Mouse (Mus musculus) stomach, embryonic 16.5 days (tissue): ENCODE measurements around the gene Mgmt. TPM values are rescaled to one million over a fixed set of nuclear protein-coding genes. Genes with fewer than 3 reads are reported as not detected.

ENCODE experiments used
- ATAC-seq: fragments of 200-750 bp; cut with Nextera tagmentation; 2 replicates; pipeline ENCODE4 v1.8.0; 2017; ENCODE audit warnings: moderate number of reproducible peaks, moderate TSS enrichment; ENCODE audit not compliant: insufficient read depth, low FRiP score
- H3K27ac ChIP-seq: fragments of 300-500 bp; sonication (generic); 2 replicates; pipeline ENCODE4 v1.5.1; 2014; ENCODE audit warnings: low read length
- H3K27me3 ChIP-seq: fragments of 300-500 bp; sonication (generic); 2 replicates; pipeline ENCODE4 v1.6.1; 2014; ENCODE audit warnings: low read length, control low read depth, mixed read lengths; ENCODE audit not compliant: control insufficient read depth, insufficient read depth
- H3K36me3 ChIP-seq: fragments of 300-500 bp; sonication (generic); 2 replicates; pipeline ENCODE4 v1.6.1; 2014; ENCODE audit warnings: low read length; ENCODE audit not compliant: control insufficient read depth, insufficient read depth
- H3K4me1 ChIP-seq: fragments of 300-500 bp; sonication (generic); 2 replicates; pipeline ENCODE4 v1.6.1; 2014; ENCODE audit warnings: low read length, control low read depth, mixed read lengths; ENCODE audit not compliant: control insufficient read depth, insufficient read depth
- H3K4me2 ChIP-seq: fragments of 300-500 bp; sonication (generic); 2 replicates; pipeline ENCODE4 v1.6.1; 2014; ENCODE audit warnings: low read depth, low read length, mixed read lengths
- H3K4me3 ChIP-seq: fragments of 300-500 bp; sonication (generic); replicated peaks from 2 replicates; pipeline ENCODE4 v1.5.1; 2014; ENCODE audit warnings: mild to moderate bottlenecking, low read length
- H3K9ac ChIP-seq: fragments of 300-500 bp; sonication (generic); 2 replicates; pipeline ENCODE4 v1.6.1; 2014; ENCODE audit warnings: low read length
- H3K9me3 ChIP-seq: fragments of 300-500 bp; sonication (generic); replicated peaks from 2 replicates; pipeline ENCODE4 v1.6.1; 2016; ENCODE audit warnings: low read length, control low read depth; ENCODE audit not compliant: control insufficient read depth
- WGBS: fragments of 180-500 bp; shearing (Covaris S2); extraction: QIAGEN DNeasy Blood & Tissue Kit; methylation state at CpG from one replicate; pipeline ENCODE4 v1.1.7; 2014; 5-methylcytosine and 5-hydroxymethylcytosine counted together
- polyA plus RNA-seq: library from polyadenylated mRNA; unstranded; fragments of >200 nt; fragmentation: Nextera tagmentation; extraction: Ambion mirVana; gene quantifications from 2 replicates; pipeline ENCODE4 v1.2.1, GENCODE M21; 2015

The Mgmt gene
- polyA plus RNA-seq, 1 experiment from 2014 or later = 7.3 TPM

DNA sequence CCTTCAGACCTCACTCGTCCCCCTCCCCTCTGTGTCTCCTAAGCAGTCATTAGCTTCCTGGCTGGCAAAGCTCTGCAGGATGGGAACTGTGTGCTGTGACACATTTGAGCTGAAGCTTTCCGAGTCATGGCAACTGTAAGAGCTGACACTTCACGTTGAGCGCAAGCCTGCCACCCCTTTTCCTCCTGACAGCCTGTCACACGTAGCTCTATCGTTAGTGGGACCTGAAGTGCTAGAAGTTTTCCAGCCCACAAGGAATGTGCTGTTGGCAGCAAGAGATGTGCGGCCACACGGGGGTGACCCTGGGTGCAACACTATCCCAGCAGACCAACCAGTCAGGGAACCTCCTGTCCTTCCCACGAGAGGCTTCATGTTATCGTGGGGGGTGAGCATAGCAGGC, 51.3 kb downstream of the Mgmt start:
- Histone ChIP-seq H3K9me3 (no peaks in the 10 kb centered on the region), H3K36me3 (no peaks in the 10 kb centered on the region), H3K4me2 (no peak overlapping the region), H3K27me3 (no peaks in the 10 kb centered on the region), H3K27ac (no peak overlapping the region), H3K4me1 (no peaks in the 10 kb centered on the region), H3K4me3 (no peak overlapping the region), H3K9ac (no peak overlapping the region)
- 67% methylated on average over 10 of the region's 10 CpGs for WGBS
- no peak for ATAC-seq

DNA sequence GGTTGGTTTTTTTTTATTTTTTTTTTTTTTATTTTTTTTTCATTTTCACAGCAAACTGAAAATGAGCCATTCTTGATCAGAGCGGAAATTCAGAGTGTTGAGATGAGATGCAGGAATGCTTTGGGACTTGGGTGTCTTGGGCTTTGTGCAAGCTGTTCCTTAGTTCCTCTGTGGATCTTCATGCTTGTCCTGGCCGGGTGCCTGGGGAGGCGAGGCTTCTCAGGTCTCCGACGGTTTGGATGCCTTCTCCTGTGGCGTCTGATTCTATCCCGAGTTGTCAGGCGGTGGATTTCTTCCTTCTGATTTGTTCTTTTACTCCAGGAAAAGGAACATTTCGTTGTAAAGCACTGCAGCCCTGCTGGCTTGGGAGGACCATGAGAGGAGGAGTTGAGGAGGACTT, 51.7 kb downstream of the Mgmt start:
- 64% methylated on average over 9 of the region's 9 CpGs for WGBS
- no peak overlapping the region for H3K4me3 ChIP-seq
- H3K27ac ChIP-seq = peak overlapping the region; percentile 30; the same call in 1 of the 2 replicates
- no peaks in the 10 kb centered on the region for H3K27me3 ChIP-seq
- no peaks in the 10 kb centered on the region for H3K36me3 ChIP-seq
- no peaks in the 10 kb centered on the region for H3K4me1 ChIP-seq
- no peak overlapping the region for H3K4me2 ChIP-seq
- H3K9ac ChIP-seq = no peak overlapping the region
- no peaks in the 10 kb centered on the region for H3K9me3 ChIP-seq
- no peak for ATAC-seq

DNA sequence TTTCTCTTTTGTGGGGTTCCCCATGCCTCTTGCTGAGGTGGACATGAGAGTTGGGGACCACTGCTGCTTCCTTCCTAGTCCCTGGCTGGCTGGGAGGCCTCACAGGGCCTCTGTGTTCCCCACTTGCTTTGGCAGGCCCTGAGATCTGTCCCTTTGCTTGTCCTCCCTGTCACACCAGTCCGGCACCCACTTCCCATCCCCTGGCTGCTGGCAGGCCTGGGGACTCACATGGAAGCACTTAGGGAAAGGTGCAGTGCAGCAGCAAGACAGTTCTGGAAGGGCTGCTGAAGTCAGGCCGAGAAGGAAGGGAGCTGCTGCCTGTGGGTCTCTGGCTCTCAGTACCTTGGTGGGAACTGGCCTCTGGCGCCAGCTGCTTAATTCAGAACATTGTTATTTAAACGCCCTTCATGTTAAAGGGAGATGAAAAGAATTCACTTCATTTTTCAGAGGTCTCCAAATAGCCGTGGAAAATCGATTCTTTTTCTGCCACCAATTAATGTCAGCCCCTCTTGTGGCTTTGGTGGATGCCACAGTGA, 53.9 kb downstream of the Mgmt start:
- H3K4me3 ChIP-seq = no peak overlapping the region
- no peak overlapping the region for H3K4me2 ChIP-seq
- no peaks in the 10 kb centered on the region for H3K36me3 ChIP-seq
- 0 out of 2 replicates have a peak, but pooled peaks cover 2% of the 10 kb centered on the region for H3K4me1 ChIP-seq
- no peaks in the 10 kb centered on the region for H3K9me3 ChIP-seq
- no peak for ATAC-seq
- no peak overlapping the region for H3K27ac ChIP-seq
- no peak overlapping the region for H3K9ac ChIP-seq
- no peaks in the 10 kb centered on the region for H3K27me3 ChIP-seq
- WGBS = 63% methylated on average over 6 of the region's 6 CpGs

DNA sequence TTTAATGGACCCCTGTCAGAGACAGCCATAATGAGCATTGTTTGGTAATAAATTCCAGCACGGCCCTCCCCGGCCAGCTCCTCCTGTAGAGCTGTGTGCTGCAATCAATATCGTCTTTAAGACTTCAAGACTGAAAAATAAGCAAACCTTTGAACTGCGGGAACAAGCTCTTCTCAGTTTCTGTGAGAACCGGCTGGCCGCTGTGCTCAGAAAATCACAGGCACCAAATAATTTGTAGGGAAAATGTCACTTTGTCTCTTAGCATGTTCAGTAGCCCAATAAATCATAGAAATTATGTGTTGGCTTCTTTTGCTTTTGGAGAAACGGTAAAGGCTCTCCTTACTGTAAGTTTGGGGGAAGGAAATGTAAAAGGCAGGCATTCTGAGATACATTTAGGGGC, 58.2 kb downstream of the Mgmt start:
- no peak overlapping the region for H3K4me3 ChIP-seq
- 0 out of 2 replicates have a peak, but pooled peaks cover 4% of the 10 kb centered on the region for H3K4me1 ChIP-seq
- WGBS = 17% methylated on average over 7 of the region's 7 CpGs
- H3K9me3 ChIP-seq = no peaks in the 10 kb centered on the region
- H3K27me3 ChIP-seq = no peaks in the 10 kb centered on the region
- H3K4me2 ChIP-seq = no peak overlapping the region
- no peak overlapping the region for H3K9ac ChIP-seq
- no peak overlapping the region for H3K27ac ChIP-seq
- ATAC-seq = no peak
- no peaks in the 10 kb centered on the region for H3K36me3 ChIP-seq

DNA sequence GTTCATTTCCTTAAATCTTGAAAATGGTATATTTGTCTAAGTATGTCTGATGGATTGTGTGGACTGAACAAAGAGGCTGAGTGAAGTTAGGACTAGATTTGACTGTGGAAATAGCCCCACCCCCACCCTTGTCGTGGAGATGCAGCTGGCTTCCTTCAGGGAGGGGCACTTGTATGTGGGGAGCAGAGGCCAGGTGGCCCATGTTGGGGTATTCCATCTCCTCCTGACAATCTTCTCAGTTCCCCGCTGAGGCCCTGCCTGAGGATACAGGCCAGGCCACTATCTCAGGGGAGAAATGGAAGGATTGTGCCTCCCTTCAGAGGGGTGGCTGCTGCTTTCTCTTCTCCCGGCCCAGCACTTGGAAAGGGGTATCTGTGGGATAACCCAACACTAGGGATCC, 58.8 kb downstream of the Mgmt start:
- no peaks in the 10 kb centered on the region for H3K27me3 ChIP-seq
- no peaks in the 10 kb centered on the region for H3K9me3 ChIP-seq
- no peak overlapping the region for H3K4me3 ChIP-seq
- ATAC-seq = peak; percentile 44; the same call in 1 of the 2 replicates
- H3K4me1 ChIP-seq = 0 out of 2 replicates have a peak, but pooled peaks cover 4% of the 10 kb centered on the region
- no peak overlapping the region for H3K4me2 ChIP-seq
- no peaks in the 10 kb centered on the region for H3K36me3 ChIP-seq
- no peak overlapping the region for H3K27ac ChIP-seq
- H3K9ac ChIP-seq = no peak overlapping the region
- 28% methylated on average over 3 of the region's 3 CpGs for WGBS

DNA sequence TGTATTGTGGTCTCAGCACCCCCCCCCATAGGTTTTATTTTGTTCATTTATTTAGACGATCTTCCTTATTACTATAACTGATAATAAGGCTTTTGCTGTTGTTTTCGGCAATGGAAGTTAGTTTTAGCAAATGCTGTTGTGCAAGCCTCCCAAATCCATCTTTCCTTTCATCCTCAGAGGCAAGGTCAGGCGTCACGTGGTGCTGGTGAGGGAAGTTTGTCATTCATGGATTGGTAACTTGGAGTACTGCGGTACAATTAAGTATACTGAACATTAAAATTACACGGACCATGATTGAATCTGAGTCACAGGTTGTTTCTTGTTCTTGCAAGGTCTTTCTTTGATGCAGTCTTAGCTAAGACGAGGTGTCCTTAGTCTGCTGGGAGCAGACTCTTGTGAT, 77.9 kb downstream of the Mgmt start:
- Histone ChIP-seq H3K27me3 (no peaks in the 10 kb centered on the region), H3K27ac (no peak overlapping the region), H3K9ac (no peak overlapping the region), H3K4me3 (no peak overlapping the region), H3K36me3 (no peaks in the 10 kb centered on the region), H3K4me2 (no peak overlapping the region), H3K4me1 (no peaks in the 10 kb centered on the region), H3K9me3 (no peaks in the 10 kb centered on the region)
- no peak for ATAC-seq
- 92% methylated on average over 7 of the region's 7 CpGs for WGBS

DNA sequence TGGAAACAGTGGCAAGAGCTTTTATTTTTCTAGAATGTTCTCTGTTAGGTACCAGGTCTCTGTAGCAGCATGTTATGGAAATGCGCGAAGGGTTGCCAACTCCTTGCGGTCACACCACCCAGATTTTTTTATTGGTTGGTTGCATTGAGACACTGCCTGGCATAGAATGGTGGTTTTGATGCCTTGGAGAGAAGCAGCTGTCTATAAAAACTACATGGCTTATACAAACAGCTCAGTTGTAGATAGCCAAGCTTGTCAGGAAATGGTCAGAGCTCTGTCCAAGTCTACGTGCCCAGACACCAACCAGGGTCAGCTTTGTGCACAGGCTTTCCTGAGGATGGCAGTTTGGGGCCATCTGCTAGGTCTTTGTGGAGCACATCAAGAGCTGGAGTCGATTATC, 80.6 kb downstream of the Mgmt start:
- no peak for ATAC-seq
- H3K27ac ChIP-seq = no peak overlapping the region
- WGBS = 93% methylated on average over 5 of the region's 5 CpGs
- H3K36me3 ChIP-seq = no peaks in the 10 kb centered on the region
- no peak overlapping the region for H3K9ac ChIP-seq
- H3K4me3 ChIP-seq = no peak overlapping the region
- H3K27me3 ChIP-seq = no peaks in the 10 kb centered on the region
- H3K9me3 ChIP-seq = no peaks in the 10 kb centered on the region
- no peak overlapping the region for H3K4me2 ChIP-seq
- no peaks in the 10 kb centered on the region for H3K4me1 ChIP-seq

DNA sequence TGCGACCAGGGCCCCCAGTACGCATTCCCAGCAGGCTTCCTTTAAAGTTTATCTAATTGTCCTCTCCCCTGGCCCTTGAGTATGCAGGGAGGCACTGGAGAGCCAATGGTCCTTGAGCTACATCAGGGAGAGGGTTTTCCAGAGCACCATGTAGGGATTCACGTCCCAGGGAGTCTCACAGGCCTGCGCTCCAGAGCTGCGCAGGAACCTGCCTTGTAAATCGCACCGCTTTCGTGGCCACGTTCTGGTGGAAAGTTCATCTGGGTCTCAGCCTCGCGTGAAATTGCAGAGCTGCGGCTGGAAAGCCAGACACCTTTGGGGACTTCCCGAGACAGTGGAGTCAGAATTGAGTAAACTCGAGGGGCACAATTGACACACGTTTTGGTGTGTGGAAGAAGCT, 103.0 kb downstream of the Mgmt start:
- no peaks in the 10 kb centered on the region for H3K4me1 ChIP-seq
- no peak overlapping the region for H3K4me2 ChIP-seq
- ATAC-seq = no peak
- no peak overlapping the region for H3K9ac ChIP-seq
- no peaks in the 10 kb centered on the region for H3K36me3 ChIP-seq
- no peak overlapping the region for H3K27ac ChIP-seq
- 86% methylated on average over 15 of the region's 15 CpGs for WGBS
- no peak overlapping the region for H3K4me3 ChIP-seq
- no peaks in the 10 kb centered on the region for H3K9me3 ChIP-seq
- H3K27me3 ChIP-seq = no peaks in the 10 kb centered on the region

DNA sequence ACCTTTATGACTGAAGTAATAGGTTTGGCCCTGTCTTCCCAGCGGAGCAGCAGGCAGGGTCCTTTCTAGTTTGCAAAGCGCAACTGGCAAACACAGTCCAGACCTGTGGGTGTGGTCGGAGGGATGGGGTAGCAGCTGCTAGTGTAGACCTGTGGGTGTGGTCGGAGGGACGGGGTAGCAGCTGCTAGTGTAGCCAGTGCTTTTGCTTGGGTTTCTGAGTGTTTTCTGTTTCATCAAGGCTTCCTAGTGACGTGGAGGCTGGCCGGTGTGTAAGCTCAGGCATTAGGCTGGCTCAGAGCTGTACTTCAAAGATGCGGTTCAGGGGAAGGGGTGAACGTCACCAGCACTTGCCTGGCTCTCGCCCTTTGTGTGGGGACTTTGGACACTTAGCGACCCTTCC, 106.3 kb downstream of the Mgmt start:
- Histone ChIP-seq H3K27me3 (no peaks in the 10 kb centered on the region), H3K4me3 (no peak overlapping the region), H3K9ac (no peak overlapping the region), H3K4me1 (no peaks in the 10 kb centered on the region), H3K27ac (no peak overlapping the region), H3K4me2 (no peak overlapping the region), H3K9me3 (no peaks in the 10 kb centered on the region), H3K36me3 (no peaks in the 10 kb centered on the region)
- 58% methylated on average over 11 of the region's 11 CpGs for WGBS
- no peak for ATAC-seq

DNA sequence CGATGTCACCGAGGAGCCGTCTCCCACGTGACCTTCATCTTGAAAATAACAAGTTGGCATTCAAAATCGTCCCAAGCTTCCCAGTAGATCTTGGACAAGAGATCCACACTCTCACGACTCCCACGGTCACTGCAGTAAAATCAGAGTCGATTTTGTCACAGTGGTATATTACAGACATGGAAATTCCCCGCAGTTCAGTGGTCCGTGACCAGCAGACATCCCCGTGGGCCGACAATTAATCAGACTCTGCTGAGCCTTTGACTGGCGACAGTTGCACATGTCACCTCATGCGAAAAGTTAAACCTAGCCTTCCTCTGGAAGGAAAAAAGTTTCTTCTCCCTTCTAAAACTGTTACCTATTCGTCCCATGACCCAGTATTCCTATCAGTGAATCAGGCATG, 106.8 kb downstream of the Mgmt start:
- no peaks in the 10 kb centered on the region for H3K4me1 ChIP-seq
- H3K27me3 ChIP-seq = no peaks in the 10 kb centered on the region
- no peaks in the 10 kb centered on the region for H3K9me3 ChIP-seq
- 84% methylated on average over 15 of the region's 15 CpGs for WGBS
- H3K36me3 ChIP-seq = no peaks in the 10 kb centered on the region
- no peak overlapping the region for H3K4me2 ChIP-seq
- no peak overlapping the region for H3K9ac ChIP-seq
- no peak for ATAC-seq
- no peak overlapping the region for H3K4me3 ChIP-seq
- no peak overlapping the region for H3K27ac ChIP-seq
